Mouse (Mus musculus) liver, adult 2 months (tissue): ENCODE data around the gene Atp6v0e2. TPM values are rescaled to one million over a fixed set of nuclear protein-coding genes. Genes with fewer than 3 reads are reported as not detected.
"Not testable (repeated sequence)": the region's sequence is repeated elsewhere in the genome, so short reads cannot be mapped to it uniquely, and the experiment has no call there.

ENCODE experiments used
- DNase-seq: peaks from one replicate; pipeline ENCODE4 v3.0.0-alpha.2; 2011; ENCODE audit warnings: low read depth, low spot score; ENCODE audit errors: extremely low read depth
- H3K27ac ChIP-seq: fragments of 200-500 bp; replicated peaks from 2 replicates; pipeline ENCODE4 v1.5.1; 2012; ENCODE audit warnings: low read depth, mild to moderate bottlenecking, control low read depth, inconsistent platforms, low read length; ENCODE audit not compliant: insufficient read depth
- H3K27me3 ChIP-seq: fragments of 200-500 bp; 2 replicates; pipeline ENCODE4 v1.6.1; 2012; ENCODE audit warnings: mild to moderate bottlenecking, moderate library complexity, low read length, inconsistent platforms; ENCODE audit not compliant: control insufficient read depth, insufficient read depth
- H3K36me3 ChIP-seq: fragments of 200-500 bp; 2 replicates; pipeline ENCODE4 v1.6.1; 2012; ENCODE audit warnings: low read length, inconsistent platforms; ENCODE audit not compliant: control insufficient read depth, insufficient read depth
- H3K4me1 ChIP-seq: fragments of 200-500 bp; 2 replicates; pipeline ENCODE4 v1.6.1; 2011; ENCODE audit warnings: low read length; ENCODE audit not compliant: control insufficient read depth, insufficient read depth
- H3K4me3 ChIP-seq: fragments of 200-500 bp; 2 replicates; pipeline ENCODE4 v1.5.1; 2011; ENCODE audit warnings: low read depth, mild to moderate bottlenecking, control low read depth, low read length, moderate library complexity; ENCODE audit not compliant: insufficient read depth
- H3K79me2 ChIP-seq: fragments of 200-500 bp; 2 replicates; pipeline ENCODE4 v1.6.1; 2012; ENCODE audit warnings: inconsistent platforms, mild to moderate bottlenecking, low read length, moderate library complexity; ENCODE audit not compliant: control insufficient read depth, insufficient read depth
- H3K9ac ChIP-seq: fragments of 200-500 bp; 2 replicates; pipeline ENCODE4 v1.6.1; 2012; ENCODE audit warnings: low read depth, mild to moderate bottlenecking, control low read depth, inconsistent platforms, low read length
- CTCF ChIP-seq: fragments of 200-500 bp; IDR thresholded peaks from 2 replicates; pipeline ENCODE4 v1.5.1; 2011; ENCODE audit warnings: low read depth, low read length, control low read depth
- POLR2A ChIP-seq: fragments of 200-500 bp; IDR thresholded peaks from 2 replicates; pipeline ENCODE4 v1.6.1; 2011; ENCODE audit warnings: low read length, control low read depth; ENCODE audit not compliant: insufficient read depth; ENCODE audit errors: extremely low read depth
- WGBS: fragments of 180-500 bp; shearing (Covaris S2); methylation state at CpG from one replicate; pipeline ENCODE4 v1.1.7; 2018; 5-methylcytosine and 5-hydroxymethylcytosine counted together
- polyA plus RNA-seq: library from polyadenylated mRNA; depleted of rRNA; stranded (reverse); fragments of >200 nt; gene quantifications from 2 replicates; pipeline ENCODE4 v1.2.3, GENCODE M21; 2012
- total RNA-seq: library from RNA; depleted of rRNA; stranded (reverse); fragments of >200 nt; gene quantifications from 2 replicates; pipeline ENCODE4 v1.2.3, GENCODE M21; 2014

Atp6v0e2 gene
- total and polyA plus RNA-seq, 2 experiments = 0.37 to 1.7 TPM

- no peak for TF ChIP-seq CTCF
- no peak for TF ChIP-seq POLR2A
- no peaks in the 10 kb centered on the region for H3K27me3 ChIP-seq
- no peak for DNase-seq
Observed at GRCm38 (mm10) chr6:48497521-48497920, 39.9 kb upstream of the Atp6v0e2 start.

GRCm38 (mm10) chr6:48503847-48504240, 33.6 kb upstream of the Atp6v0e2 start:
- Histone ChIP-seq H3K27ac (no peak overlapping the region), H3K9ac (no peak overlapping the region), H3K27me3 (no peaks in the 10 kb centered on the region), H3K4me3 (no peak overlapping the region), H3K4me1 (no peaks in the 10 kb centered on the region), H3K79me2 (no peaks in the 10 kb centered on the region; the same call in 1 of the 2 replicates), H3K36me3 (0 out of 2 replicates have a peak, but pooled peaks cover 3% of the 10 kb centered on the region)
- 26% methylated on average over 2 of the region's 2 CpGs for WGBS
- TF ChIP-seq CTCF = no peak
- TF ChIP-seq POLR2A = no peak
- DNase-seq = no peak

More at GRCm38 (mm10) chr6:48497521-48497920, 39.9 kb upstream of the Atp6v0e2 start:
- Histone ChIP-seq H3K27ac (no peak overlapping the region), H3K9ac (no peak overlapping the region), H3K79me2 (no peaks in the 10 kb centered on the region), H3K4me1 (peaks cover 3% of the 10 kb centered on the region; the same call in 1 of the 2 replicates), H3K36me3 (no peaks in the 10 kb centered on the region), H3K4me3 (no peak overlapping the region)
- 96% methylated on average over 4 of the region's 4 CpGs for WGBS

- H3K79me2 ChIP-seq = no peaks in the 10 kb centered on the region; the same call in 1 of the 2 replicates
- 0 out of 2 replicates have a peak overlapping the region, but pooled peaks have one; percentile 14 for H3K27ac ChIP-seq
- no peaks in the 10 kb centered on the region for H3K27me3 ChIP-seq
- peak; percentile 88 for DNase-seq
- H3K36me3 ChIP-seq = peaks cover 3% of the 10 kb centered on the region; the same call in 1 of the 2 replicates
- H3K4me3 ChIP-seq = peak overlapping the region; percentile 69
- H3K4me1 ChIP-seq = no peaks in the 10 kb centered on the region
- H3K9ac ChIP-seq = peak overlapping the region; percentile 78
- WGBS = 1% methylated on average over 26 of the region's 26 CpGs
- TF ChIP-seq POLR2A (peak; percentile 38; the same call in 1 of the 2 replicates), CTCF (no peak; the same call in 1 of the 2 replicates)
Observed at GRCm38 (mm10) chr6:48504241-48504854, 33.1 kb upstream of the Atp6v0e2 start.

GRCm38 (mm10) chr6:48508087-48508486, 29.3 kb upstream of the Atp6v0e2 start:
- TF ChIP-seq POLR2A (no peak), CTCF (no peak)
- H3K4me3 ChIP-seq = no peak overlapping the region
- WGBS = 77% methylated on average over 4 of the region's 4 CpGs
- H3K27me3 ChIP-seq = no peaks in the 10 kb centered on the region
- no peaks in the 10 kb centered on the region; the same call in 1 of the 2 replicates for H3K79me2 ChIP-seq
- no peak for DNase-seq
- no peak overlapping the region for H3K27ac ChIP-seq
- peaks cover 9% of the 10 kb centered on the region for H3K36me3 ChIP-seq
- no peaks in the 10 kb centered on the region for H3K4me1 ChIP-seq
- no peak overlapping the region for H3K9ac ChIP-seq

GRCm38 (mm10) chr6:48510426-48510825, 27.0 kb upstream of the Atp6v0e2 start:
- no peak for DNase-seq
- no peak for TF ChIP-seq POLR2A
- no peak for TF ChIP-seq CTCF
- 84% methylated on average over 4 of the region's 4 CpGs for WGBS

GRCm38 (mm10) chr6:48511861-48512260, 25.6 kb upstream of the Atp6v0e2 start:
- 91% methylated on average over 7 of the region's 7 CpGs for WGBS
- TF ChIP-seq POLR2A (no peak), CTCF (no peak)
- no peak overlapping the region for H3K4me3 ChIP-seq
- no peak overlapping the region for H3K9ac ChIP-seq
- no peaks in the 10 kb centered on the region for H3K79me2 ChIP-seq
- peaks cover 25% of the 10 kb centered on the region for H3K36me3 ChIP-seq
- no peaks in the 10 kb centered on the region for H3K4me1 ChIP-seq
- no peak for DNase-seq
- H3K27ac ChIP-seq = no peak overlapping the region
- no peaks in the 10 kb centered on the region for H3K27me3 ChIP-seq

More at GRCm38 (mm10) chr6:48510426-48510825, 27.0 kb upstream of the Atp6v0e2 start:
- no peaks in the 10 kb centered on the region for H3K4me1 ChIP-seq
- H3K27ac ChIP-seq = no peak overlapping the region
- no peak overlapping the region for H3K9ac ChIP-seq
- peaks cover 19% of the 10 kb centered on the region for H3K36me3 ChIP-seq
- H3K4me3 ChIP-seq = no peak overlapping the region
- no peaks in the 10 kb centered on the region; the same call in 1 of the 2 replicates for H3K79me2 ChIP-seq
- no peaks in the 10 kb centered on the region for H3K27me3 ChIP-seq

GRCm38 (mm10) chr6:48524882-48525281, 12.5 kb upstream of the Atp6v0e2 start:
- not testable (repeated sequence) for H3K79me2 ChIP-seq, H3K36me3 ChIP-seq, H3K27me3 ChIP-seq, H3K9ac ChIP-seq, H3K4me1 ChIP-seq, H3K27ac ChIP-seq, DNase-seq, H3K4me3 ChIP-seq
- WGBS = 98% methylated on average over 15 of the region's 16 CpGs
